Mouse (Mus musculus): Measurements from ENCODE around the gene Fbxl17.

The Fbxl17 gene

DNA sequence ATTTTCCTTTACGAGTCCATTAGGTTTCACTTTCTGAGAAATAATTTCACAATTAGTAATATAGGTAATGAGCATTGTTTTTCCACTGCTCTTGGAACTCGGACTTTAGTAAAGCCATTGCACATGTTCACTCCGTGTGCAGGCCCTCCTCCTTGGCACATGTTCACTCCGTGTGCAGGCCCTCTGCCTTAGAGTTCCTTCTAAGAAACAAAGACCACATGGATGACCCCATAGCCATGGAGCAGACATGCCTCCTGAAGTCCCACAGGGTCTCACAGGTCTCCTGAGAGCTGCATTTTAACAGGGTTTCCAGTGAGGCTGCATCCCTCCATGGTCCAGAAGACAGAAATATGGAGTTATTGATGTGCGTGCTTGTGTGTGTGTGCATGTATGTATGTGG, 237.1 kb downstream of the Fbxl17 start:
- TF ChIP-seq GATA4 (IDR thresholded peaks at IDR 0.05; ENCODE audit: insufficient replicate concordance, low read length) = no peak

DNA sequence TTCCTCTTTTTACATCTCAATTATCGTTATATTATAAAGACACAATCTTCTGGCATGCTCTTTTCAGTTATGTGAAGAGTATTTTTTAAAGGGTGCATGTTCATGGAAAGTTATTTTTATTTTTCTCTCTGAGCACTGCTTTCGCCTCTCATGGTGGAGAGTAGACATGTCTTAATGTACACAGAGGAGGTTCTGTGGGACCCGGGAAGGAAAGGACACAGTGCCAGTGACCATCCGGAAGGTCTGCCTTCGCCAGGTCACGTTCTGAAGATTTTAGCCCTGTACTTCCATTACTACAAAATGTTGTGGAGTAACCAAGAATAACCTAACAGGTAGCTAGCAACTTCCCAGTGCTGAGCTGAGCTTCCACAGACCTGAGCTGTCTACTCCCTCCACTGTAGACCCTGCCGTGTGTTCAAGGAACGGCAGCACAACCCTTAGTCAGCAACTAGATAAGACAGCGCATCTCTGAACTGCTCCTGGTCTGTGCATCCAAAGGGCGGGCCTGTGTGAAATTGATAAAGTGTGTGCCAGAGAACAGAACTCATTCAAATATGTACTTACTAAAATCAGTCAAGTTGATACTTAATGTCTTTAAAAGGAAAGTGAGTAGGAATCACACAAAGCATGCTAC, 238.2 kb downstream of the Fbxl17 start:
- TF ChIP-seq GATA4 (IDR thresholded peaks at IDR 0.05; ENCODE audit: insufficient replicate concordance, low read length) = no peak

DNA sequence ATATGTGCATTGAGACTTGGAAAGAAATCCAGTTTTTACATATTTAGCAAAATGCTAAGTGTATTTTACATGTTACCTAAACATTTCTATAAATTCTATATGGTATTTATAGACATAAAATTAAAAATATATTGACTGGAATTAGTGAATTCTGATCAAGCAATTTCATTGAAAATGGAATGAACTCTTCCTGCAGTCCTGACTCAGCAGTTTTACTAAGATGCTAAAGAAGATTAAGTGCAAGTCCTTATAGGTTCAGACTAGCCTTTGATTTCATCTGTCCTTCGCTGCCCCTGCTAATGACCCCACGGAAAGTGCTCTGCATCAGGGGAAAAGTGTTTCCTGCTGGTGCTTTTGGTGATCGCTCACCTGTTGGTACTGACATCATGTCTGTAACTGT, 240.7 kb downstream of the Fbxl17 start:
- TF ChIP-seq GATA4 (IDR thresholded peaks at IDR 0.05; ENCODE audit: insufficient replicate concordance, low read length) = no peak

DNA sequence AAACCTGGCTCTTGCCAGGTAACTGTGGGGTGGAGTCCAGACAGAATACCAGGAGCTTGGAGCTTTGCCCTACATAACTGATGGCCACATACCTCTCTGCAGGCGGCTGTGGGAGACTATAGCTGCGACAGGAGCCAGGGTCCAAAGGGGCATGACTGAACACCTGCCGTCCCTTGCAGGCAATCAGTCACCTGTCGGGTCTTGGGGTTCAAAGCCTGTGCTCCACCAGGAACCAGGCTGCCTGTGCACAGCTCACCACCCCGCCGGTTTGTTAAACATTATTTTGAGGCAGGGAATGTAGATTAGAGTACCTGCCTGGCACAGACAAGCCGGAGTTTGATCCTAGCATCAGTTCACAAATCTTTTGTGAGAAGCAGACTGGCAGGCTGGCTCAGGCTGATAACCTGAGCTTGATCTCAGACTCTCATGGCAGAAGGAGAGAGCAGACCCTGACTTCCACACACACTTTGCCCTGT, 253.6 kb downstream of the Fbxl17 start:
- no peak for TF ChIP-seq GATA4 (IDR thresholded peaks at IDR 0.05; ENCODE audit: insufficient replicate concordance, low read length)

DNA sequence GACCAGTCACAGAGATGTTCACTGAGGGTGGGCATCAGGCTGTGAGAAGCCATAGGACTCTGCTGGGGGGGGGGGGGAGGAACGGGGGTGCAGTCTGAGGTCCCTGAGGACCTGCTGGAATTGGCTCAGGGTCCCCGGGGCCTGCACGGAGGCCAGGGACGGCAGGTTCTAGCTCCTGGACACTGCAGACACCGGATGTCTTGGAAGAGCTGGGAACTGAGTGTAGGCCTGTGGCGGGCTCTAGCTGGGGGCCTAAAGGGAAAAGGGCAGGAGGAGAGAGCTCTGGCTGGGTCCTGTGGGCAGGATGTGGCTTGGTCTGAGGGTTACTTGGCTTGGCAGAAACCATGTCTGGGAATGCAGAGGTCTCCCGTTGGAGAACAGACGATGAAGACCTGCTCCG, 254.3 kb downstream of the Fbxl17 start:
- TF ChIP-seq GATA4 (IDR thresholded peaks at IDR 0.05; ENCODE audit: insufficient replicate concordance, low read length) = no peak

DNA sequence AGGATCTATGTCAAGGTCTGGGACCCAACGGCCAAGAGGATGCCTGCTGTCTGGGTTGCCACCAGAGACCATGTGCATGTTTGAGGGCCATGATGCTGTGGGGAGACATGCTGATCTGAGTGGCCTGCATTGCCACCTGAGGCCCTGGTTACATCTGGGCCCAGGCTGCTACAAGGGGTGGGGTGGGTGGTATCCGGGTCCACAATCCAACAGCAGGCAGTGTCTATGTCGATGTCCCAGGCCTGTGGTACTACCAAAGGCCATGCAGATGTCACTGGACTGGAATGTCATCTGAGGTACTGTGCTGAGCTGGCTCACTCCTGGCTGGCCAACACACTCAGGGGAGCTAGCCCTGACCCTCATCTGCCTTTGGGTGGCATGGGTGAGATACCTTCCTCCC, 257.1 kb downstream of the Fbxl17 start:
- TF ChIP-seq GATA4 (IDR thresholded peaks at IDR 0.05; ENCODE audit: insufficient replicate concordance, low read length) = no peak

DNA sequence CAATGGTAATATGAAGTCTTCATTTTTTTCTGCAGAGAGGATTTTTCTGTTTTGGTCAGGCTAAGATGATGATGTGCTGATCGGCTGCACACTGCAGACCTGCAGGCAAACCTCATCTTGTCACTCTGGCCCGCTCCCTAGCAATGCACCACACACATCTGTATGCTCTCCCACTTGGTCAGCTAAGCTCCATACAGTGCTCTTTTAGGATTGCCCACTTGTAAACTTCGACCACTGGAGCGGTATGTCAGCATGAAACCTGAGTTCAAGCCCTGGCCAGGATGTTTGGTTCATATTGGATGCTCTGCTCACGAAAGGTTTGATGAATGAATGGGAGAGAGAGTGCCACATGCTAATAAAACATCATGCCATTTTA, 259.1 kb downstream of the Fbxl17 start:
- TF ChIP-seq GATA4 (IDR thresholded peaks at IDR 0.05; ENCODE audit: insufficient replicate concordance, low read length) = no peak

DNA sequence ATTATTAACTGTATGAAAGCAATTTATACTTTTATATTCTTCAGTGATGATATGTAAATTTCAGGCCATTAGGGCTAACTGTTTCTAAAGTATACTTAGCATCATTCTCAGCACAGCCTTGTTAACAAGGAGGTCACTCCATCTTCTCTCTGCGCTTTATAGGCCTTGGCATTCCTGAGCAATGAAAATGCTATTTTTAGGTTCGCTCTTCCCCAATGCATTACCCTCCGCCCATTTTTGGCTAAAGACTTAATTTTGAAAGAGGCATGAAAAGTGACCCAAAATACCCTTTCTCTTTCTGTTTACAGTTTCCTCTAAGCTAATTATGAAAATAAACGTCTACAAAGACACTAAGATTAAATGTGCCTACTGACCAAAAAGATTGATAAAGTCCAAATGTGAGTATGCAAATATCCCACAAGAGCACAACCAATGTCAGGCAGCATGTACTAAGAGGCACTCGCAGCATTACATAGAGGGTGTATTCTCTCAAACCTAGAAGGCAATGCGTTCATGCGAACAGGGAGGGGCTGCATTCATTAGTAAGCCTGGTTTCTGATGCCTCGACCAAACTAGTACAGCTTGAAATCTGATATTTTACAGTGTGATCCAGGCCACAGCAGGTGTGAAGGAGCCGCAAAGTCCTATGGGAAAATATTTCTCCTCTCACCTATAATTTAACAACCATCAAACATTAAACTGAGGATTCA, 259.6 kb downstream of the Fbxl17 start:
- TF ChIP-seq GATA4 (IDR thresholded peaks at IDR 0.05; ENCODE audit: insufficient replicate concordance, low read length) = no peak

DNA sequence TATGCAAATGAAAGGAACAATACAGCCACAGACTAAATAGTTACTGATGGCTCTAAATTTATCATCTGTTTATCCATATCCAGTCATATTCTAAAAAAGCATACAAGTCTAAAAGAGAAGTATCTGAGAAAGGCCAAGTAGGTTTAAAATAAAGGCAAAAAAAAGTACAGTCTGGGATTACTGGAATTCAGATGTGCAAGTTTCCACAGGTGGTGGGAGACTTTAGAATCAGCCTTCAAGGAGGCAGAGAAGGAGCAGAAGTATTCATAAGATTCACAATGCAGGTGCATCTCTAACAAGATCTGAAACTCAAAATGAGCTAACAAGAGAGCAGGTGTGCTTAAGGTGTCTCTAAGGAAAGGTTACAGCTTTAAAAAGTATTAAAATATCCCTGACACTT, 263.0 kb downstream of the Fbxl17 start:
- TF ChIP-seq GATA4 (IDR thresholded peaks at IDR 0.05; ENCODE audit: insufficient replicate concordance, low read length) = no peak

DNA sequence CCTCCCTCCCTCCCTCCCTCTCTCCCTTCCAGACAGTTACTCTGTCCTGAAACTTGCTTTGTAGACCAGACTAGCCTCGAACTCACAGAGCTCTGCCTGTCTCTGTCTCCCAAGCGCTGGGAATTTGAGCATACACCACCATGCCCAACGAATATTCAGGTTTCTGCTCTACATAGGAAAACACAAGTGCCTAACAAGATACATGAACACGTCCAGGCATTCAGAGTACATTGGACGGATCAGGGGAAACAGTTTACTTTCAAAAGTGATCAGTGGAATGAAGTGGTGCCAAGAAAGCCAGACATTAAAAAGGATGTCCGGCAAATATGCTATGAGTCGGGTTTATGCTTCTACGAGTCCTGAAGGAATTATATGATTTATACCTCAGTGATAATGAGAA, 263.6 kb downstream of the Fbxl17 start:
- no peak for TF ChIP-seq GATA4 (IDR thresholded peaks at IDR 0.05; ENCODE audit: insufficient replicate concordance, low read length)

DNA sequence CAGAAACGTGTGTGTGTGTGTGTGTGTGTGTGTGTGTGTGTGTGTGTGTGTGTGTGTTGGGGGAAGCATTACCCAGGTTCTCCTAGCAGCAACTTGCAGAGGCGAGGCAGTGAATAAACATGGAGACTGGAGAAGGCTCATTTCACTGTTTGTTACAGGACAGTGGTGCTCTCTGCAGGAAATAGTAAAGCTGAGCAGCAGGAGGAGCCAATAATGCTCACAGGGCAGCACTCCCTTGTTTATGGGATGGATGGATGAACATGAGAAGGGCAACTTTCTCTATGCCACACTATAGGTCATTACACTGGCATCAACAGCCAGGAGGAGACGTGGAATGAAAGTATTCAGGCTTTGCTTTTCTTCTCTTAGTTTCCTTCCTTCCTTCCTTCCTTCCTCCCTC, 264.0 kb downstream of the Fbxl17 start:
- no peak for TF ChIP-seq GATA4 (IDR thresholded peaks at IDR 0.05; ENCODE audit: insufficient replicate concordance, low read length)

DNA sequence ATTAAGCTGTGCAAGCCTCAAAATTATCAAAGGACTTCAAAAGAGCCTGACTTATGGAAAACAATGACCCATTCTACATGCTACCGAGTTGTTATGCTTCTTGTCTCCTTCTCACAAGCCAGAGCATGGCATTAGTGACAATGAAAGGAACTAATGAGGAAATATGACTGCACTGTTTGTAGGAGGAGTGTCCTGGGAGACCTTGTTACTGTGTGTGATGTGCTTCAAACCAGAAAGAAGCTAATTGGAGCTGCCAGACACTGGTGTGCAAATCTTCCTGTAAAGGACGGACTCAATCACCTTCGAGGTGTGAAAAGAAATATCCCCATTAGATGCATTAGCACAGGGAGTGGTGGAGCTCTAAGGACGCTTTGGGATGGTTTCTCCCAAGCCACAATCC, 270.7 kb downstream of the Fbxl17 start:
- TF ChIP-seq GATA4 (IDR thresholded peaks at IDR 0.05; ENCODE audit: insufficient replicate concordance, low read length) = no peak

DNA sequence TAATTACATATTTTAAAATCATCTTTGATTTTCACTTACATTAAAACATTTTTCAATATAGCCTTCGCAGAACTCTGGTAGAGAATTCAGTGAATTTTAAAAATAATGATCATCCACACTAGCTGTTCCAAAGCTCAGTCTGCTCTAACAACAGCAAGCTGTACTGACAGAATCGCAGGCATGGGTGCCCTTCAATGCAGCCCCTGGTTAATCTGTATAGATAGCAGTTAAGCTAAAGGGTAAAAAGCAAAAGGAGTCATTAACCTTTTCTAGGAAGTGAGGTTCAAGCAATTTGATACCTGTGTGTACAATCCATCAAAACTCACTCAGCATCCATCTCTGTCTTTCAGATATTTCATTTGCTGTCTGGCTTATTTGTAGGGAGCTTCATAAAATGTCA, 273.4 kb downstream of the Fbxl17 start:
- no peak for TF ChIP-seq GATA4 (IDR thresholded peaks at IDR 0.05; ENCODE audit: insufficient replicate concordance, low read length)

DNA sequence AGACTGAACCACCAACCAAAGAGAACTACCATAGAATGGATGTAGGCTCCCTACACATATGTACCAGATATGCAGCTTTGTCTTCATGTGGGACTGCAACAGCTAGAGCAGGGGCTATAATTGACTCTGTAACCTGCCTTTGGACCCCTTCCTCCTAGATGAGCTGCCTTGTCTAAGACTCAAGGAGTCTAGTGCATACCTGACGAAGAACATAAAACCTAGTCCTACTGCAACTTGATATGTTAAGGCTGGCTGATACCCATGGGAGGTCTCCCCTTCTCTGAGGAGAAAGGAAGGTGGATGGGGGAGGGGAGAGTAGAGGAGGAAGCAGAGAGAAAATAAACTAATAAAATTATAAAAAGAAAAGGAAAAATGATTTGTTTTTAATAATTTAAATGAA, 273.9 kb downstream of the Fbxl17 start:
- TF ChIP-seq GATA4 (IDR thresholded peaks at IDR 0.05; ENCODE audit: insufficient replicate concordance, low read length) = no peak

DNA sequence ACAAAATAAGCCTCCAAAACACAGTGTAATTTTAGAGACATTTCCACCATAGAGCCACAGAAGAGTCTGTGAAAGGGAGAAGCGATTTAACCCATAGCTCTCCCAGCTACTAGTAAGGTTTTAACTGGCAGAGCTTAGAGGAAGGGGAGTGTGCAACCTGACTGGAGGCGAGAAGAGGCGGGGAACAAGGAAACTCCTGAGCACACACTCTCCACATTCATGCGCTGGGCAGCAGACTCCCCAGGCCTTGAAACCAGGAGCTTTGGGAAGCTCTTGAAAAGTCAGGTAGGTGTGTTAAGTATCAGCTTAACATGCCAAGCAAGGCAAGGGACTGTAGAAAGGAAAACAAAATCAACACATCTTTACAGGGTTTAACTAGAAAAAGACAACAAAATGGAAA, 276.1 kb downstream of the Fbxl17 start:
- TF ChIP-seq GATA4 (IDR thresholded peaks at IDR 0.05; ENCODE audit: insufficient replicate concordance, low read length) = no peak

DNA sequence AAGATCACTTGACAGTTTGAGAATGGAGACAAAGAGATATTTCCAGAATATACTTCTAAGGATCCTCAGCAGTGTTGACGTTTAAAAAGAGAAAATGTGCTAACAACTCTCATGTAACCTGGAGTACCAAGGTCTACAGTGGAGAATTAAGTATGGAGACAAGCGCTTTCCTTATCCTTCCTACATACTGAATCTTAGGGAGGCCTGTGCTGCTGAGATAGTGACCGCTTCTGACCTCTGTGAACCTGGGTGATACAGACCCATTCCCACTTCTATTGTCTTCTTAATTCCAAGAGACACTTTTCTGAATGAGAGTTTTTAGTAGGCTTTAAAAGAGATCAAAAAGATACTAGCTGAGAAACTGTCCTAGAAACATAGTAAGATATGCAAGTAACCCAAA, 278.2 kb downstream of the Fbxl17 start:
- no peak for TF ChIP-seq GATA4 (IDR thresholded peaks at IDR 0.05; ENCODE audit: insufficient replicate concordance, low read length)

DNA sequence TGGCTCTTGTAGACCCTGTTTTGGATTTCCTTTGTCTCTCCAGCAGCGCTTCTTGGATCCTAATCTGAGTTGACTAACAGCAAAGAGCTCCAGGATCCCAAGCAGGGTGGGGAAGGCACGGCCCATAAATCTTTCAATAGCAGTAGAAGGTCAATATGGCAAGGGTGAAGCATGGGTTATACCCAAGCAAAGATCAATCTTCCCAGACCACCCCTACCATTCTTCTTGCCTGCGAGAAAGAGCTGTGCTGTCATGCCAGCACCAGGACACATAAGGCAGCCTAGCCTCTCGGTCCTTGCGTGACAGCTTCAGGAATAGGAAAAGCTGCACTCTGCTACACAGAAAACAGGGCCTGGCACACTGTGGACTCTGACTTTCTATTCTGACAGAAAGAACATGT, 279.0 kb downstream of the Fbxl17 start:
- TF ChIP-seq GATA4 (IDR thresholded peaks at IDR 0.05; ENCODE audit: insufficient replicate concordance, low read length) = no peak
